8 mouse cellular contexts compared by ENCODE assay signal in genomic region chr7:63345671-63346392, GRCm38 (mm10).
A peak's percentile ranks its signal among the peaks of the same experiment; 100 is the strongest.
DNase-seq lines count a peak whose midpoint lies in the region; ATAC-seq lines count a peak whose summit lies in the region.
"Had no signal": no experiment of that assay in that cellular context is flagged by ENCODE, and none has a peak within 500 bp of the region (broad histone marks: within the 10 kb centered on the region; RNA-seq: fewer than 3 reads in every experiment).

No protein-coding gene starts in this region.

- peak; percentile 94 for ATAC-seq in frontal cortex, adult (ENCODE audit: low TSS enrichment)
- peak; percentile 68 for ATAC-seq in midbrain, embryonic 12.5 days (ENCODE audit: low FRiP score, low read depth)

- H3K9me3 ChIP-seq in midbrain, embryonic 12.5 days = no peaks in the 10 kb centered on the region
- H3K9me3 ChIP-seq: embryonic facial prominence, embryonic 15.5 days had no signal

- no peak overlapping the region for H3K9ac ChIP-seq in midbrain, embryonic 12.5 days (replicated peaks)
- H3K9ac ChIP-seq: embryonic facial prominence, embryonic 15.5 days had no signal

- H3K4me2 ChIP-seq in midbrain, embryonic 12.5 days (replicated peaks) = no peak overlapping the region
- H3K4me2 ChIP-seq: embryonic facial prominence, embryonic 15.5 days had no signal

- H3K4me3 ChIP-seq in midbrain, embryonic 12.5 days = no peak overlapping the region
- H3K4me3 ChIP-seq: embryonic facial prominence, embryonic 15.5 days had no signal

- DNase-seq in thymus, postnatal 14 days = peak; percentile 5
- no peak for DNase-seq in thymus, postnatal 25 days
- DNase-seq in cerebellum, adult 18-20 months = peak; percentile 60 to 61
- peak; percentile 88 for DNase-seq in layer of hippocampus, adult 9-11 months
- DNase-seq in spleen, adult 12 weeks (ENCODE audit: low spot score) = no peak

- H3K36me3 ChIP-seq in midbrain, embryonic 12.5 days = no peaks in the 10 kb centered on the region
- H3K36me3 ChIP-seq: embryonic facial prominence, embryonic 15.5 days had no signal

- WGBS in midbrain, embryonic 12.5 days = 25% methylated on average over 11 of the region's 11 CpGs

- H3K4me1 ChIP-seq in midbrain, embryonic 12.5 days = no peaks in the 10 kb centered on the region
- H3K4me1 ChIP-seq: embryonic facial prominence, embryonic 15.5 days had no signal

- no peaks in the 10 kb centered on the region for H3K27me3 ChIP-seq in midbrain, embryonic 12.5 days
- H3K27me3 ChIP-seq: embryonic facial prominence, embryonic 15.5 days had no signal

- no peak overlapping the region for H3K27ac ChIP-seq in midbrain, embryonic 12.5 days (replicated peaks)
- H3K27ac ChIP-seq: embryonic facial prominence, embryonic 15.5 days had no signal

Comparison
In these comparisons a context has a peak if more than half of its experiments do, and no peak if none do; other contexts are left out.
1. DNase-seq: peak in thymus, postnatal 14 days (single experiment), cerebellum, adult 18-20 months (2 of 2) and layer of hippocampus, adult 9-11 months (single experiment); none in thymus, postnatal 25 days (single experiment) and spleen, adult 12 weeks (single experiment).